Mouse (Mus musculus) kidney, adult 8-10 months (tissue): ENCODE results near the gene Ikzf3.

Experiments used
- DNase-seq, 2 experiments: peaks; one replicate each; pipeline ENCODE4 v3.0.0; 2022

Ikzf3 gene

GRCm38 (mm10) chr11:98563921-98564414 lies 18.1 kb upstream of the Ikzf3 start:
- DNase-seq = no peak

- no peak for DNase-seq
These were observed 17.2 kb upstream of the Ikzf3 start for GRCm38 (mm10) chr11:98563025-98563424.

GRCm38 (mm10) chr11:98560942-98561341 lies 15.1 kb upstream of the Ikzf3 start:
- DNase-seq = no peak

DNA sequence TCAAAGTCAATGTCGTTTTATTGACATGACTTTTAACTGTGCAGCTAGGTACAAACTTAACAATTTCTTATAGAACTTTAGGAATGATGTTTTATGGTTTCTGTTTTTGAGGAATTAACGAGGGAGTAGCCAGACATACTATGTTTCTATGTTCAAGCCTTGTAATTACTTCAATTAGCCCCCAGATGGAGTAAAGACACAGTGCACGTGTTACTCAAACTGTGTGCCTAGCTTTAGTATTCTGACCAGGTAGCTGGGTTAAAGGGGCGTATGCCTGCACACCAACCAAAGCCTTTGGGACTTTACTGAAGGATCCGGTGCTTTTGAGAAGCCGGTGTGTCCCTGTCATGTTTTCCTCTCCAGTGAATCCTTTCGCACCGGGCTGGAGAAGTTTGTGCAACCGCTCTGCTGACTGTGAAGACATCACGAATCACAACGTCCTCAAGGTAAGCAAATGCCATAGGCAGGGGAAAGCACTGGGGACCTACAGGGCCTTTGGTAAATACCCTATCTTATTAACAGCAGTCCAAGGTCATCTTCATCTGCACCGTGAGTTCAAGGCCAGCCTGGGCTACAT lies 9.4 kb upstream of the Ikzf3 start:
- DNase-seq = no peak

DNA sequence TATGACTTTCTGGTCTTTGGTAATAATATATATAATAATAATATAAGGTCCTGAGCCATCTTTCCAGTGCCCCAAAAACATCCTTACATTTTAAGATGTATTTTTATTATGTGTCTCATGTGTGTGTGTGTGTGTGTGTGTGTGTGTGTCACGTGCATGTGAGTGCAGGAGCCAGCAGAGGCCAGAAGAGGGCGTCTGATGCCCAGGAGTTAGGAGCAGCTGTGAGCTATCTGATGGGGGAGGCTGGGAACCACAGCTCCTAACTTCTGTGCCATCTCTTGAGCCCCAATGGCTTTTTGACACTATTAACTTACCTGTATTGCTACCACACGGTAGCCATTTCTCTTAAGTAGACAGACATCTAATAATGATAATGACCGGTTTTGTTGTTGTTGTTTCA lies 8.1 kb upstream of the Ikzf3 start:
- DNase-seq = no peak

DNA sequence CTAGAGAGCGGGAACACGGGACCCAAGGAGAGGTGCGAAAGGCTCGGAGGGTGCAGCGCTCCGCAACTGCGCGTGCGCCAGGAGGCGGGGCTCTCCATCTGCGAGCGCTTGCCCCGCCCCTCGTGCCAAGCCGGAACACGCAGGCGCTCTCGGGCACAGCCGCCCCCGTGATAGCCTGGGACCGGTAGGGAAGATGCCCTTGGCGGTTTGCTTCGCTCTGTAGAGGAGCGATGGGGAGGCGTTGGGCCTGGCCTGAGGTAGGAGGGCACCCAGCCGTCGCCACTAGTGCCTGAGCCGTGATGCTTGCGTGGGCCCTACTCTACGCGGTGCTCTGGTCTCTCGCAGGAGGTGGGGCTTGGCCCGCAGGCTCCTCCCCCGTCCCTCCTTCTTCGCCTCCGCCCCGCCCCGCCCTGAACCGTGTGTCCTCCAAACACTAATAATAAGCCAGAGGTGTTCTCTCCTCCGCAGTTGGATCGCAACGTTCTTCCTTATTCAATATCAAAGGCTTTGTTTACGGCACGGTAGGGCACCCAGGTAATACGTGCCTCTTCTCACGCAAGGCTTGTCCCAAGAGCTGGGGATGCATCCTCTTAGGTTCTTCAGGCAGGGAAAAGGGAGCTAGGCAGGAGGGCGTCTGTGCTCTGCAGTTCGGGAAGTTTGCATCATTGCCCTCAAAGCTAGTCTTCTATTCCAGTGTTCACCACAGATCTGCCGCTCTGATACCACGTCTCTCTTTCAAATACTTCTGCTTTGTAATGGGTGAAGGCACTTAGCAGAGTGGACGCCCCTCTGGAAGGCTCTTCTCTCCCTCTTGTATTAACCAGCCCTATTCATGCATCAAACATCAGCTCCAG lies 5.4 kb upstream of the Ikzf3 start, which contains the start of gene Zpbp2:
Zpbp2 (plus strand) TSS at position 123 of the 854 bp plus-strand sequence.
- peak; percentile 68 to 77 for DNase-seq

DNA sequence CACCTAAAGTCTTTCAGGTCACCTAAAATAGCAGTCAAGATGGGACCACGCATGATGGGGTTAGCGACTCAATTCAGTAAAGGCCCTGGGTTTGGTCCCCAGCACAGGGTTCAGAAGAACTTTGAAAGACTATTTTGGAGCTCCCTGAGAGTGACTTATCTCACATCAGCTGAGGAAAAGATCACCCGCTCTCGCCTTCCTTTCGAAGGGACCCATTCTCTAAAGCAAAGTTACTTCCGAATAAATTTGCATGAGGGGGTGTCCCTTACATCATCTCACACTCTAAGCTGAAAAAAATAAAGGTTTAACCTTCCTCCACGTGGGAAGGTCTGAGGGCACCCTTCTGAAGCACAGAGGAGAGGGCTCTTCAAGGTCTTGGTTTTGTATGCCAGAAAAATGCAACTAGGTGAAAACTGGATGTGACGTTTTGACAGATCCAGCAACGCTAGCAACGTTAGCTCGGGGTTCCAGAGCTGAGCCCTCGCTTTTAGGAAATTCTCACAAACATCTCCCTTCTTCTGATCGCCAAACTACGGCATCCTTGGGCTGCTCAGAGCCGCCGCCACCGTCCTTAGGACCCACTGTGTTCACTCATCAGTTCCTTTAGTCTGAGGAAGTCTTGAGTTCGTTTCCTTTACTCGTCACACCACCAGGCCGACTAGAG lies 4.6 kb upstream of the Ikzf3 start:
- no peak for DNase-seq

GRCm38 (mm10) chr11:98549363-98549762 lies 3.5 kb upstream of the Ikzf3 start:
- no peak for DNase-seq

DNA sequence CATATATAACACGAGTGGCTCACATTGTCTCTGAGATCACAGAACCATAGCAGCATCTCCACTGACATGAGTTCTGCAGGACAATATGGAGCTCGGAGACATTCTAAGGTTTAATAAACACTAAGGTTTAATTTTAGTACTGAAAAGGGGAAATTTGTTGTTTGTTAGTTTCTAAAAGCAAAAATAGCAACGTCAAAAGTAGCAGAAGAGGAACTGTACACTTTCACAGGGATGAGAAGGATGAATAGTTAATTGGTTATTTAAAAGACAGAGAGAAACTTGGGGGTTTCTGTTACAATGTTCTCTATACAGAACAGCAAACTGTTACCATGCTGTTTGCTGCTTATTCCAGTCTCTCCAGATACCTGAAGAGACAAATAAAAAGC lies 1.5 kb upstream of the Ikzf3 start:
- no peak for DNase-seq

- DNase-seq = no peak
These were observed 887 bp upstream of the Ikzf3 start for GRCm38 (mm10) chr11:98546529-98547307.

- DNase-seq = no peak
These were observed 747 bp downstream of the Ikzf3 start for GRCm38 (mm10) chr11:98544890-98545677.

GRCm38 (mm10) chr11:98543414-98543813 lies 2.4 kb downstream of the Ikzf3 start:
- DNase-seq = no peak

DNA sequence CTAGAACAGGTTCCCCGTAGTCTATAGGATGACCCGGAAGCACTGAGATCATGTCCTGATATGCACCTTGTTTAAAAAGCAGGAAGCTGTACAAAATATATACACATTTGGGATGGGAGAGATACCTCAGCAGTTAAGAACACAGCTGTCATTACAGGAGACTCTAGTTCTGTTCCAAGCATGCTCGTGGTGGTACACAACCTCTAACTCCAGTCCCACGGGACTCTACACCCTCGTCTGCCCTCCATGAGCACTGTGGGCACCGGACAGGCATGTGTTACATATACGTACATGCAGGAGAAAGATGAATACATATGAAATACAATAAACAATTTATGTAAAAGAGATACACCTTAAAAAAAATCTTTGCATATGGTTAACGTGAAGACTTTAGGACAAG lies 3.3 kb downstream of the Ikzf3 start:
- DNase-seq = no peak

DNA sequence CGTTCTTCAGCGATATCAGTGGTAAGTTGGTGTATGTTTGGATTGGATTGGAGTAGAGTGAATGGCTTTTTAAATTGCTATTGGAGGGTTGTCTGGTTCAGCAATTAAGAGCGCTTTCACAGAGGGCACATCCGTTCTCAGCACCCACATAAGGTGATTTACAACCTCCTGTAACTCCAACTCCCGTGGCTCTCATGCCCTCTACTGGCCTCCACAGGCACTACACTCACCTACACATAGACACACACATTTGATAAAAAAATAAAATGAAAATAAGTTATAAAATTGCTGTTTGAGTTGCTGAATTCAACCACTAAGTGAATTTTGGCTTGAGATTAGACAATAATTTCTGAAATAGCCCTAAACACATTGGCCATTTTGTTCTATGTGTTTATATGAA lies 5.5 kb downstream of the Ikzf3 start:
- no peak for DNase-seq

- DNase-seq = no peak
These were observed 8.3 kb downstream of the Ikzf3 start for GRCm38 (mm10) chr11:98537480-98538034.

- no peak for DNase-seq
These were observed 18.9 kb downstream of the Ikzf3 start for GRCm38 (mm10) chr11:98526824-98527461.

DNA sequence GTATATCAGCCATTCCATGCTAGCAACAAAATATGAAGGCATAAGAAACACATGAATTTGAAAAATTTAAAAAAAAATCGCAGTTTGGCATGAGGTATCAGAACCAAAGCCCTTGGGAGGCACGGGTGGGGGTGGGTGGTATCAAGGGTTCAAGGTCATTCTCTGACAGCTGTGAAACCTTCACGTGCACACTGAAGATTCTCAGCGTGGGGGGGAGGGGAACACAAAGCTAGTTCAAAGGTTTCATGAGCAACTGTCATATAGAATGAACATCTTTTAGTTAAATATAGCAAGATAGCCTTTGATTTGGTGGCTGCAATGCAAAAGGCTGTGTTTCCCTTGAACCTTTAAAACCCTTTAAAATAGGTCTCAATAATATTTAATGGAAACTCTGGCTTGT lies 20.7 kb downstream of the Ikzf3 start:
- no peak for DNase-seq

DNA sequence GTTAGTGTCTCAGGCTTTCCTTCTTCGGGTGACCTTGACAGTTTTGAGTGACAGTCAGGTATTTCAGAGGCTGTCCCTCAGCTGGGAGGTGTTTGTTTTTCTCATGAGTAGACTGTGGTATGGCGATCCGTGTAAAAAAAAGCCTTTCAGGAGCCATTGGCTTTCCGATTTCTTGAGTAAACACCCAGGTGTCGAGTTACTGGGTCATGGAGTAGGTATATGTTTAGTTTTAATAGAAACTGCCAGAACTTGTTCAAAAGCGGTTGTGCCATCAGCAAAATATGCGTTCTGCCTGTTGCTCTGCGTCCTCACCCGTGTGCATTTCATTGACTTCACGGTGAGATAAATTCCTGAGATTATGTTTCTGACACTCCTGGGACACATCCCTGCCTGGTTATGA lies 25.4 kb downstream of the Ikzf3 start:
- DNase-seq = no peak

DNA sequence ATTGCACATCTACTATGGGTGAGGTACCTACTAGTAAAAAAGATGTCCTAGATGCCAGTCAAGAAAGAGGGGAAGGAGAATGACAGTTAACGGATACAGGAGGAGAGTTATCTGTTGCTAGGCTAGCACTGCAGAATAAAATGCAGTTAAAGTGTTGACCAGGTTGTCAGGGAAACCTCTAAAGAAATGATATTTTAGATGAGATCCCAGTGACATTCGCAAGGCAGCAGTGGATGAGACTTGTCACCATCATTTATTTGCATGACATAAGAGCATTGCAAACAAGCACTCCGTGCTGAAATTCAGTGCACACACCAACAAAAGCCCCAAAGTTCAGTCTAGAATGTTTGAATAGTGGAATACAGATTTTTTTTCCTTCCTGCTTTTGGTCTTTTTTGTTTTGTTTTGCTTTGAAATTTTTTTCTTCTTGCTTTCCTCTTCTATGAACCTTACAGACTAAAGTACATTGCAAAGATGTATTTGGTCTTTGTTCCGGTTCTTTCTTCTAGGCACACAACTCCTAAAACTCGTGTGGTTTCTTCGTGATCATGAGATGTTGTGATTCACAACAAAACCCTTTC lies 32.4 kb downstream of the Ikzf3 start:
- no peak for DNase-seq

DNA sequence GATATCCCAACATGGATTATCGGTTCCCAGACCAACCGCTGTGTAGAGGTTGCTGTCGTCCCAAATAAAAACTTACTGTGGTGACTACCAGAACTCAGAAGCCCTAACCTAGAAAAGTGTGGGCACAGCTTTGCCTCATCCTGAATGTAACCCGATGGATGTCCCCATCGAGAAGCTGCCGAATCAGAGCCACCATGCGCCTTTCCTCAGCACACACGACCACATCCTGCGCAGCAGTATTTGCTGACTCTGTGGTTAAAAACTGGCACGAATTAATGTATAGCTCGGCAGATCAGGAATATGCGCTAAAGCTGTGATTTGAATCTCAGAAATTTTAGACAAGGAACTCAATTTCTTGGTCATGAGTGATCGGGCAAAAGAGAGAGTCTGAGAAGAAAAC lies 33.0 kb downstream of the Ikzf3 start:
- no peak for DNase-seq

GRCm38 (mm10) chr11:98510125-98510524 lies 35.7 kb downstream of the Ikzf3 start:
- DNase-seq = no peak
